Mouse (Mus musculus) CH12.LX (cell line): ENCODE data around the gene Cacna1c. TPM values are rescaled to one million over a fixed set of nuclear protein-coding genes. Genes with fewer than 3 reads are reported as not detected.

Source experiments
- DNase-seq: peaks from one replicate; pipeline ENCODE4 v3.0.0-alpha.2; 2013; ENCODE audit errors: extremely low read depth
- H3K27ac ChIP-seq: 2 replicates; pipeline ENCODE4 v1.5.1; 2012; ENCODE audit warnings: low read depth, mild to moderate bottlenecking, control low read depth, moderate library complexity; ENCODE audit not compliant: insufficient read depth
- H3K27me3 ChIP-seq: replicated peaks from 2 replicates; pipeline ENCODE3; 2012; ENCODE audit warnings: inconsistent platforms
- H3K36me3 ChIP-seq, 2 experiments: replicated peaks in 1 of 2; 2 replicates each; pipeline versions ENCODE3 to v1.6.1; 2012; ENCODE audit warnings: inconsistent platforms in 1 of 2, low read length in 1 of 2, mild to moderate bottlenecking in 1 of 2, mixed read lengths in 1 of 2, moderate library complexity in 1 of 2; ENCODE audit not compliant: control insufficient read depth in 1 of 2, insufficient read depth in 1 of 2
- H3K4me1 ChIP-seq, 2 experiments: 2 replicates each; pipeline ENCODE4 v1.6.1; 2012; ENCODE audit warnings: inconsistent platforms in 1 of 2, moderate library complexity in 1 of 2; ENCODE audit not compliant: insufficient read depth in 2 of 2, control insufficient read depth in 1 of 2
- H3K4me2 ChIP-seq: 2 replicates; pipeline ENCODE4 v1.6.1; 2012; ENCODE audit warnings: low read depth, mild to moderate bottlenecking, control low read depth; ENCODE audit not compliant: poor library complexity, insufficient read depth, severe bottlenecking
- H3K4me3 ChIP-seq, 3 experiments: fragments of 150-350 bp in 1 of 3; sonication (generic) in 1 of 3; replicated peaks in 1 of 3; 2 replicates each; pipeline versions ENCODE3 to v1.5.1; 2011 to 2012; ENCODE audit warnings: low read depth in 2 of 3, low read length in 2 of 3, mild to moderate bottlenecking in 2 of 3, moderate library complexity in 2 of 3, control low read depth in 1 of 3, improper control_type of control experiment in 1 of 3, inconsistent platforms in 1 of 3, mixed read lengths in 1 of 3; ENCODE audit not compliant: poor library complexity in 1 of 3
- H3K79me2 ChIP-seq: replicated peaks from 2 replicates; pipeline ENCODE4 v1.6.1; 2012; ENCODE audit warnings: mild to moderate bottlenecking, moderate library complexity; ENCODE audit not compliant: control insufficient read depth, poor library complexity, insufficient read depth, severe bottlenecking; ENCODE audit errors: extremely low read depth
- H3K9ac ChIP-seq: 2 replicates; pipeline ENCODE4 v1.6.1; 2012; ENCODE audit warnings: low read depth, mild to moderate bottlenecking, control low read depth, moderate library complexity; ENCODE audit not compliant: insufficient read depth
- H3K9me3 ChIP-seq: replicated peaks from 2 replicates; pipeline ENCODE3; 2012; ENCODE audit warnings: low read length, inconsistent platforms, mixed read lengths
- BHLHE40 ChIP-seq: IDR thresholded peaks from 2 replicates; pipeline ENCODE4 v1.6.1; 2011; ENCODE audit warnings: mild to moderate bottlenecking, low read depth, low read length, improper control_type of control experiment
- CHD2 ChIP-seq: IDR thresholded peaks from 2 replicates; pipeline ENCODE4 v1.6.1; 2011; ENCODE audit warnings: low read length, improper control_type of control experiment
- CTCF ChIP-seq, 2 experiments: IDR thresholded peaks in 1 of 2; conservative IDR thresholded peaks in 1 of 2; 2 replicates each; pipeline ENCODE4 v1.5.1; 2011 to 2012; ENCODE audit warnings: low read depth in 2 of 2, low read length in 2 of 2, improper control_type of control experiment in 1 of 2, inconsistent platforms in 1 of 2, mild to moderate bottlenecking in 1 of 2, moderate library complexity in 1 of 2
- E2F4 ChIP-seq: IDR thresholded peaks from 2 replicates; pipeline ENCODE4 v1.6.1; 2011; ENCODE audit warnings: low read depth, low read length, improper control_type of control experiment; ENCODE audit not compliant: insufficient replicate concordance
- EP300 ChIP-seq: IDR thresholded peaks from 2 replicates; pipeline ENCODE4 v1.6.1; 2011; ENCODE audit warnings: low read length, improper control_type of control experiment
- ETS1 ChIP-seq: conservative IDR thresholded peaks from 2 replicates; pipeline ENCODE4 v1.6.1; 2012; ENCODE audit warnings: low read depth, mild to moderate bottlenecking, inconsistent platforms, low read length, improper control_type of control experiment, moderate library complexity
- GABPA ChIP-seq: IDR thresholded peaks from 2 replicates; pipeline ENCODE4 v1.6.1; 2012; ENCODE audit warnings: low read depth, low read length, improper control_type of control experiment, inconsistent platforms; ENCODE audit not compliant: insufficient replicate concordance
- HCFC1 ChIP-seq: IDR thresholded peaks from 2 replicates; pipeline ENCODE4 v1.6.1; 2012; ENCODE audit warnings: low read depth, mild to moderate bottlenecking, inconsistent platforms, low read length, improper control_type of control experiment
- KAT2A ChIP-seq: IDR thresholded peaks from 2 replicates; pipeline ENCODE4 v1.6.1; 2012; ENCODE audit warnings: low read length, improper control_type of control experiment, inconsistent platforms; ENCODE audit not compliant: insufficient replicate concordance
- MXI1 ChIP-seq: IDR thresholded peaks from 2 replicates; pipeline ENCODE4 v1.6.1; 2011; ENCODE audit warnings: mild to moderate bottlenecking, low read depth, low read length, improper control_type of control experiment
- MYC ChIP-seq: IDR thresholded peaks from 2 replicates; pipeline ENCODE4 v1.6.1; 2011; ENCODE audit warnings: low read depth, mild to moderate bottlenecking, improper control_type of control experiment, low read length
- POLR2A ChIP-seq: IDR thresholded peaks from 2 replicates; pipeline ENCODE4 v1.6.1; 2011; ENCODE audit warnings: low read depth, mild to moderate bottlenecking, improper control_type of control experiment, low read length
- SMC3 ChIP-seq: IDR thresholded peaks from 2 replicates; pipeline ENCODE4 v1.6.1; 2011; ENCODE audit warnings: low read depth, low read length, improper control_type of control experiment
- TCF12 ChIP-seq: IDR thresholded peaks from 2 replicates; pipeline ENCODE4 v1.6.1; 2014; ENCODE audit warnings: low read depth, mild to moderate bottlenecking, inconsistent platforms, low read length, improper control_type of control experiment
- USF1 ChIP-seq: IDR thresholded peaks from 2 replicates; pipeline ENCODE4 v1.6.1; 2014; ENCODE audit warnings: low read depth, mild to moderate bottlenecking, inconsistent platforms, low read length, improper control_type of control experiment
- USF2 ChIP-seq: conservative IDR thresholded peaks from 2 replicates; pipeline ENCODE4 v1.6.1; 2011; ENCODE audit warnings: low read depth, low read length, improper control_type of control experiment
- ZC3H11A ChIP-seq: IDR thresholded peaks from 2 replicates; pipeline ENCODE4 v1.6.1; 2012; ENCODE audit warnings: low read depth, mild to moderate bottlenecking, inconsistent platforms, low read length, improper control_type of control experiment
- ZKSCAN1 ChIP-seq: IDR thresholded peaks from 2 replicates; pipeline ENCODE4 v1.6.1; 2012; ENCODE audit warnings: low read depth, inconsistent platforms, low read length, improper control_type of control experiment, borderline replicate concordance
- ZNF384 ChIP-seq: IDR thresholded peaks from 2 replicates; pipeline ENCODE4 v1.6.1; 2012; ENCODE audit warnings: low read depth, low read length, improper control_type of control experiment, inconsistent platforms
- dilution Hi-C: fragments of 300-500 bp; cut with MboI; formaldehyde crosslinking; loops from 2 replicates; pipeline ENCODE4 v1.14.3; 2020; ENCODE audit warnings: low sequenced_read_pairs; ENCODE audit not compliant: extremely low pct_unique_long_range_greater_than_20kb, extremely low pct_ligation_motif_present
- in situ Hi-C: fragments of 300-500 bp; cut with MboI; formaldehyde crosslinking; loops from 3 replicates; pipeline ENCODE4 v1.14.3; 2019; ENCODE audit warnings: low sequenced_read_pairs, low pct_ligation_motif_present, low pct_unique_long_range_greater_than_20kb, mixed read lengths
- polyA plus RNA-seq: library from polyadenylated mRNA; unstranded; fragments of >175 nt; gene quantifications from 2 replicates; pipeline ENCODE4 v1.2.1, GENCODE M21; 2012; ENCODE audit warnings: low read depth; ENCODE audit not compliant: insufficient read length
- total RNA-seq, 2 experiments: library from RNA; depleted of rRNA; stranded (reverse); fragments of 300-350 nt in 1 of 2; fragments of >200 nt in 1 of 2; gene quantifications; 2 replicates each; pipeline ENCODE4 v1.2.3; 2012 to 2014

Gene Cacna1c
- total and polyA plus RNA-seq, 3 experiments = 0.04 TPM; not detected in 2

- Histone ChIP-seq H3K4me3 (no peak overlapping the region), H3K27me3 (peaks cover 86% of the 10 kb centered on the region), H3K36me3 (no peaks in the 10 kb centered on the region), H3K9ac (no peak overlapping the region), H3K9me3 (no peaks in the 10 kb centered on the region), H3K4me2 (no peak overlapping the region), H3K27ac (no peak overlapping the region), H3K4me1 (no peaks in the 10 kb centered on the region), H3K79me2 (no peaks in the 10 kb centered on the region)
- in situ Hi-C loops = no loop called here
- DNase-seq = no peak
- dilution Hi-C loops = no loop called here
- no peak for TF ChIP-seq MYC
- no peak for TF ChIP-seq CTCF (conservative IDR thresholded peaks at IDR 0.05 in 1 of 2, IDR thresholded peaks at IDR 0.05 in 1 of 2; ENCODE audit: low read depth in 2 of 2, low read length in 2 of 2)
- no peak for TF ChIP-seq ZKSCAN1
- no peak for TF ChIP-seq BHLHE40
- TF ChIP-seq CHD2 = no peak
- TF ChIP-seq HCFC1 = no peak
- TF ChIP-seq GABPA = no peak
- TF ChIP-seq EP300 = no peak
These were observed 439.7 kb downstream of the Cacna1c start for GRCm38 (mm10) chr6:118756511-118756910.

- in situ Hi-C loops (no loop called here), dilution Hi-C loops (no loop called here)
- Histone ChIP-seq H3K4me1 (no peaks in the 10 kb centered on the region), H3K27me3 (peaks cover 88% of the 10 kb centered on the region), H3K27ac (no peak overlapping the region), H3K4me3 (no peak overlapping the region), H3K4me2 (no peak overlapping the region), H3K9ac (no peak overlapping the region), H3K9me3 (no peaks in the 10 kb centered on the region), H3K79me2 (no peaks in the 10 kb centered on the region), H3K36me3 (no peaks in the 10 kb centered on the region)
- no peak for DNase-seq
- TF ChIP-seq POLR2A (no peak), ZC3H11A (no peak), KAT2A (no peak), USF1 (no peak), USF2 (no peak), MXI1 (no peak), ZNF384 (no peak), ZKSCAN1 (no peak), SMC3 (no peak), TCF12 (no peak), E2F4 (no peak), CHD2 (no peak), ETS1 (no peak)
These were observed 440.4 kb downstream of the Cacna1c start for GRCm38 (mm10) chr6:118755768-118756167.
